Mouse (Mus musculus): ENCODE measurements at regions not wholly inside any gene's neighbourhood (a gene's known extent, or its start where the extent isn't known, plus 50 kb on each side); places are given as distances from the start of the nearest gene placed in this dataset.

- DNase-seq (ENCODE audit: low read depth, low spot score), result no peak
Observed at GRCm38 (mm10) chr13:48316747-48317146, 55.7 kb downstream of the Id4 start.

GRCm38 (mm10) chr13:48317457-48317856 is 56.4 kb downstream of the Id4 start:
- DNase-seq (ENCODE audit: low read depth, low spot score), result no peak

GRCm38 (mm10) chr13:48319001-48319400 is 58.0 kb downstream of the Id4 start:
- DNase-seq (ENCODE audit: low read depth, low spot score), result no peak

GRCm38 (mm10) chr13:48324290-48324718 is 63.3 kb downstream of the Id4 start:
- peak; percentile 69 for DNase-seq (ENCODE audit: low read depth, low spot score)

- no peak for DNase-seq (ENCODE audit: low read depth, low spot score)
Observed at GRCm38 (mm10) chr13:48330619-48331018, 69.6 kb downstream of the Id4 start.

- peak; percentile 38 for DNase-seq (ENCODE audit: low read depth, low spot score)
Observed at GRCm38 (mm10) chr13:48336135-48336534, 75.1 kb downstream of the Id4 start.

- DNase-seq (ENCODE audit: low read depth, low spot score), result peak; percentile 76
Observed at GRCm38 (mm10) chr13:48336602-48337001, 75.6 kb downstream of the Id4 start.

GRCm38 (mm10) chr13:48338561-48338960 is 77.5 kb downstream of the Id4 start:
- no peak for DNase-seq (ENCODE audit: low read depth, low spot score)

- DNase-seq (ENCODE audit: low read depth, low spot score), result no peak
Observed at GRCm38 (mm10) chr13:48350124-48350523, 89.1 kb downstream of the Id4 start.

- no peak for DNase-seq (ENCODE audit: low read depth, low spot score)
Observed at GRCm38 (mm10) chr13:48350955-48351354, 89.9 kb downstream of the Id4 start.

GRCm38 (mm10) chr13:48357118-48357517 is 96.1 kb downstream of the Id4 start:
- no peak for DNase-seq (ENCODE audit: low read depth, low spot score)

- DNase-seq (ENCODE audit: low read depth, low spot score), result no peak
Observed at GRCm38 (mm10) chr13:48357640-48358039, 96.6 kb downstream of the Id4 start.

GRCm38 (mm10) chr13:48371060-48371459 is 110.0 kb downstream of the Id4 start:
- no peak for DNase-seq (ENCODE audit: low read depth, low spot score)

GRCm38 (mm10) chr13:48376405-48376804 is 115.4 kb downstream of the Id4 start:
- no peak for DNase-seq (ENCODE audit: low read depth, low spot score)

- DNase-seq (ENCODE audit: low read depth, low spot score), result no peak
Observed at GRCm38 (mm10) chr13:48383580-48384445, 122.8 kb downstream of the Id4 start.

GRCm38 (mm10) chr13:48384901-48385300 is 123.9 kb downstream of the Id4 start:
- DNase-seq (ENCODE audit: low read depth, low spot score), result no peak

GRCm38 (mm10) chr13:48391126-48391525 is 122.1 kb downstream of the Zfp169 start:
- no peak for DNase-seq (ENCODE audit: low read depth, low spot score)

GRCm38 (mm10) chr13:48397761-48398160 is 115.5 kb downstream of the Zfp169 start:
- DNase-seq (ENCODE audit: low read depth, low spot score), result peak; percentile 16

- no peak for DNase-seq (ENCODE audit: low read depth, low spot score)
Observed at GRCm38 (mm10) chr13:48398617-48399016, 114.6 kb downstream of the Zfp169 start.

GRCm38 (mm10) chr13:48402316-48402715 is 110.9 kb downstream of the Zfp169 start:
- no peak for DNase-seq (ENCODE audit: low read depth, low spot score)

GRCm38 (mm10) chr13:48422438-48423329 is 90.6 kb downstream of the Zfp169 start:
- DNase-seq (ENCODE audit: low read depth, low spot score), result no peak

- DNase-seq (ENCODE audit: low read depth, low spot score), result peak; percentile 33
Observed at GRCm38 (mm10) chr13:48426816-48427215, 86.4 kb downstream of the Zfp169 start.

Data from ES-CJ7 (cell line).